Mouse (Mus musculus): Measurements from ENCODE around the gene Mettl24. TPM values are rescaled to one million over a fixed set of nuclear protein-coding genes. Genes with fewer than 3 reads are reported as not detected.

Mettl24 gene
- total RNA-seq, 1 experiment from 2014 or later = 8.4 TPM

DNA sequence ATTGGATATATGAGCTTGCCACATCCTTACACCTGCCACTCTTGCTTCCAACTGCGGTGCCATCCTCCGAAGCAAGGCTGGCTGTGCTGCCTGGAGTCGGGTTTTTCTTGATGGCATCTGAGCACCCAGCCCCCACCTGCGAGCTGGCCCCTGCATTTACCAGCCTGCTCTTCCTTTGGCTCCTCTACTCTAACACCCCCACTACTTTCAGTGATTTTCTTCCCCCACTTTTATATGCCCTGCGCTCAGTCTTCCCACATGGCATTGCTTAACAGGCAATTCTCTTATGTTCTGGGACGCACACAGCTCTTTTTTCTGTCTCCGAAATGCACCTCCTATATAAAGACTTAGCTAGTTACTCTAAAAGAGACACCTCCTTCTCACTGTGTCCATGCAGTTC lies 1.2 kb downstream of the Mettl24 start:
- DNase-seq = no peak

DNA sequence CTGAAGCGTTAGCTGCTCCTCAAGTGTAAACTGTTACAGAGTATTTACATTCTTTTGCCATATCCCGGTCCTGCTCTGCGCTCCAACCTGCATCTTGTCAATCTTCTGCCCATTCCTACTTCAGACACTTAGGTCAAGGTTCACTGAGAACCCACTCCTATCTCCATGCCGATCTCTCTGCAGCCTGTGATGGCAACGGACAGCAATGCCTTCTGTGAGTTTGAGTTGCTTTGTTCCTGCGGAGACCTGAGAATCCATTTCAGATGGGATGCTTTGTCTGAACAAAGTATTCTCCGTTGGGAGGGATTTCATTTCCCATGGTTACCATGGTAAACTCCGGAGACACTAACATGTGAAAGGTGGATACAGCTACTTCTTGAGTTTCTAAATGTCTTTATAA lies 2.6 kb downstream of the Mettl24 start:
- DNase-seq = no peak

DNA sequence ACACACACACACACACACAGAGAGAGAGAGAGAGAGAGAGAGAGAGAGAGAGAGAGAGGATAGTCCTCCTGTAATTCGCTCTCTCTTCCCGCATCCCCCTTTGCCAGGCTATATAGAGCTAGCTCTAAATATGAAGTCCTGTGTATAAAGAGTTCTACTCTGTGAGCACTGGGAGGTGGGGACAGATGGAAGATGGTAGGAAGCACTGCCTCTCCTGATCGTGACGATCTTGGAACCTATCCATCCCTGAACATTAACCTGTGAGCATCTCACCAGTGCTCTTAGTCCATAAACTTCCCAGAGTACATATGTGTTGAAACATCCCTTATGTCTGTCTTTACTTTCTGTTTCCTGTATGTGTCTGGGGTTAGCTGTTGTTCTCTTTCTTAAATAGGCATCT lies 3.9 kb downstream of the Mettl24 start:
- DNase-seq = no peak

DNA sequence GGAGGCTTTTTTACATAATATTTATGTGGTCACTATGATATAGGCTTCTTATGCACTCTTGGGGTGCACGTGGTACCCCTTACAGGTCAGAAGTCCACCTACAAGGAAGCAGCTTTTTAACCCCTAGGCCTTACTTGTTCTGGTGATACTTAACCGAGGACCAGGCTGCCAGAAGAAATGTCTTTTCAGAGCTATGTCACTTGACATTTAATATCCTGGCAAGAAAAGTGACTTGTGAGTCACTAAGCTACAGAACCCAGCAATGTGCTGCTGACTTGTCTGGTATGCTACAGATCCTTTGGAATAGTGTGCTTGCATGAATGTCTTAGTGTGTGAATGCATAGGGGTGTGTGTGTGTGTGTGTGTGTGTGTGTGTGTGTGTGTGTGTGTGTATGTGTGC lies 4.3 kb downstream of the Mettl24 start:
- no peak for DNase-seq

DNA sequence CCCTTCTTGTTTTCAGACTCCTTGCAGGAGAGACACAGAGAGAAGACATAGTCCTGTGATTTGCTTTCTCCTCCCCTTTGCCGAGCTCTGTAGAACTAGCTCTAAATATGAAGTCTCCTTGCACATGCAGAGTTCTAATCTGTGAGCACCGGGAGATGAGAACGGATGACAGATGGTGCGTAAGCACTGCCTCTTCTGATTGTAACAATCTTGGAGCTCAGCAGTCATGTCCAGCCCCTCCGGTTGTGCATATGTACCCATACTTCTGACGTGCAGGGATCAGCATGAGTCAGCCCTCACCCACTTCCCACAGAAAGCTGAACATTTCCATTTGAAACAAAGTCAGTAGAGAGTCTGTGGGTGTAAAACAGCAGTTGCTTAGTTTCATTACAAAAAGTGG lies 5.2 kb downstream of the Mettl24 start:
- no peak for DNase-seq

DNA sequence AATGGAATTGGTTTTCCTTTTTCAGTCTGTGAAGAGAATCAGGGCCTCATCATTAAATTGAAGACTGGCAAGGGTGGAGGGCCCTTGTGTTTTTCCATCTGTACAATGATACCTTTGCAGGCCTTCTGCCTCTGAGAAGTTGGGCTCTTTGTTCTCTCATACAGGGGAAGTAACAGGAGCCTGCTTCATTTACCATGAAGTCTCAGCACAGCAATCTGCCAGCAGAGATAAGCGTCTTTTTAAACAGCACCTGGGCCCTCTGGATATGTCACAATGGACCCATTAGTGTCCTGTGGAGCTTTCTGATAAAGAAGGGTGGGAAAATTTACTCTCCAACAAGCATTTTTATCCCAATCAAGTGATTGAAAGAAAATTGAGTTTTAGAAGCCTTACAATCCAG lies 5.8 kb downstream of the Mettl24 start:
- DNase-seq = no peak

DNA sequence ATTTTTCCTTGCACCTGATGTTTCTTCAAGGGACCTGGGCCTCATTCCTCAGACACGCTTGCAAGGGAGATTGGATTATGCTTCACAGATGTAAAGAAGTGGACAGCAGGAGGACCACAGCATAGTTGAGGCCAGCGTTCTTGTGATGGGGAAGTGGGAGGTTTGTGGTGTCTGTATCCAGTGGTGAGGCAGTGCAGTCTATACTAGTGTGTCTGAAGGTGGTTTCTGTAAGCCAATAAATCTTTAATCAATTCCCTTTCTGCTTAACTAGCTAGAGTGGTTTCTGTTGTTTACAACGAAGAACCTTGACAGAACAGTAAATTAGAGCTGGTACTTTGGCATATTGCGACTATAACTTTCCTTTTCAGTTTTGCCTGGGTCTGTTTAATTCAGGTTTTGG lies 15.6 kb downstream of the Mettl24 start:
- no peak for DNase-seq

DNA sequence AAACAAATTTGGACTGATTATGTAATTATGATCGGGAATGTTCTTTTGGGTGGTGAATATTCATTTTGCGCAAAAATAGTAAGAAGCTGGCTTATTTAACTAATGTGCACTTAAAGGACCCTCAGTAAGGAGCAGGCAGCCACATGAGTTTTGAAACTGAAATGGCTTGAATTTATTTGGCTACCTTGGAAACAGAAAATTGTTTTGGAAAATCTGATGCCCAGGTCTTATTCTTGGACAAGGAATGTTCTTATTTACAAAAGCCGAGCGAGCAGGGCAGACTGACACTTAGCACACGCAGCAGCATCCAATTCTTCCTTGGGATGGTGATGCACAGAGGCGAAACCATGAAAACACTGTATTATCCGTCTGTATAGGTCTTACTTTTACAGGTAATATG lies 28.0 kb downstream of the Mettl24 start:
- DNase-seq = no peak

DNA sequence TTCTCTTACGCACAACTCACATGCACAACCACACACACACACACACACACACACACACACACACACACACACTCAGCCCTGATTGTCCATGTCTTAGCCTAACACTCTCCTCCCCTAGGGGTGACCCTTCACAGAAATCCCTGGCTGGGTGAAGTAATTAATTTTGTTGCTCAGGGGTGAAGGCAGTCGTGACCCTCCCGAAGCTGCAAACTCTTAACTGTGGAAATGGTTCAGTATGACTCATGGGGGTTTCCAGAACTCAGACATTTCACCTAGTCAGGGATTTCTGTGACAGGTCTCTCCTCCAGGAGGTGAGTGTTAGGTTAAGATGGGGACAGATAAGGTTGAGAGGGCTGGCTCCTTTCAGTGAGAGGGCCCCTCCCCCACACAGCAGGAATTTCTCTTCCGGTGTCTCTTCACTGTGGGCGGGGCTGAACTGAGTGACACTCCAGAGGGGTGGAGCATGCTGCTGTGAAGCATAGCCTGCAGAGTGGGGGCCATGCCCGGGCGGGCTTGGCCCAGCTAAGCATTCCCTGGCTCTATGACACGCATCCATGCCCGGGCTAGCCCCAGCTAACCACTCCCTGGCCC lies 30.0 kb downstream of the Mettl24 start:
- DNase-seq = no peak

DNA sequence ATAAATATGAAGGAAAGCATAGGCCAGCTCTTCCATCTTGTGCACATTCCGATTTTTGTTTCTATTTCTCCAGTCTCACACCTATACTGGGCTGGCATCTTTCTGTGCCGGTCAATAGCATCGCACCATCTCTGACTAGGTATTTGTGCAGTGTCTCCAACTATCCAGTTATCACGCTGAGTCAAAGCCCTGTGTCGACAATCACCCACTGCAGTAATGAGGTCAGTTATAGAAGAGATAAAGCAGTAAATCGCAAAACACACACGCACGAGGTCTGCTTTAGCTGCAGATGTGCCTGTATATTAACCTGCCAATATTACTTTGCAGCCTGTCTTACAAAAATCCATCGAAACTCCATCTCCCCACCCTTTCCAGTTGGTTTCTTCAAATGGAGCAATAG lies 30.7 kb downstream of the Mettl24 start:
- DNase-seq = no peak

DNA sequence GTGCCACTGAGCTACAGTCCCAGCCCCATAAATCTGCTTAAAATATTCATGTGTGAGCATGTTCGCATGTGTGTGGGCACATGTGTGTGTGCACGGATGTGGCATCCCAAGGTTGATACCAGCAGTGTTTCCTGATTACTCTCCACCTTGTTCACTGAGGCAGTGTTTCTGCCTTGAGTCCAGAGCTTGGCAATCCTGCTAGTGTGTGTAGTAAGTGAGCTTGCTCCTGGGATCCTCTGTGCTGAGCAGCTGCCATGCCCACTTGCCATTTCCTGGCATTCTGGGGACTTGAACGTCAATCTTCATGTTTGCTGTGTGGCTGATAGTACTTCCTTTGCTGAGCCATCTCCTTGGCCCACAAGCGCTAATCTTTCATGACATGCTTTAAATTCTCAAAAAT lies 32.1 kb downstream of the Mettl24 start:
- no peak for DNase-seq

DNA sequence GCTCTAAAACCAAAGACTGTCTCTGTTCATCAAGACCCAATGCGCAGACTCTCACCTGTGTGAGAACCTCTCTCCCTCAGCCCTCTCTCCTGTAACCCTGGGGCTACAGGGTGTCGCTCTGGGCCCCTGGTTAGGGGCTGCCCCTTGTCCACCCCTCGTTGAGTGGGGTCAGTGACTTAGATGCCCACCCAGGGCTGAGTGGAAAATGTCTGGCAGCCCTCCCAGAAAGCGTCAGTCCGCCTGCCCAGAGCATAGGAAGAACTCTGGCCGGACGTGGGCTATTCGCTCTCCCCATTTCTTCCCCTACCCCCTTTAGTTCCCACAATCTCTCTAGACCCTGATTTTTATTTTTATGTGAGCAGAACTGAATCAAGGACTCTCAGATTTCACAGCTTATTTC lies 33.2 kb downstream of the Mettl24 start:
- no peak for DNase-seq

DNA sequence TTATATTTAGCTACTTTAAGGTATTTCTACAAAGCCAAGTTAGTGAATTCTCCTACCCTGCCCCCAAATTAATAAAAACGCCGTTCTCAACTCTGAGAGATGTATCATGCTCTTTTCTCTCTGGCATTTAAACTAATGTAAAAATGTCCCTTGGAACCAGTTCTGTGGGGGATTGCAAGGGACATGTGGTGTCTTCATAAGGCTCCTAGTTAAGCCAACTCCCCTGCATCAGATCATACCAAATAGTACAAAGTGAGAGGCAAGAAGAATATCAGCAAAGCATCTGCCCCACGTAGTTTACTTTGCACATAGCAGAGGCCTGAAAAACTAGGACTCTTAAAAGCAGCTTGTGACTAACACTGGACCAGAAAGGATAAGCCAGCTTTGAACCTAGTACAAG lies 33.6 kb downstream of the Mettl24 start:
- DNase-seq = no peak

DNA sequence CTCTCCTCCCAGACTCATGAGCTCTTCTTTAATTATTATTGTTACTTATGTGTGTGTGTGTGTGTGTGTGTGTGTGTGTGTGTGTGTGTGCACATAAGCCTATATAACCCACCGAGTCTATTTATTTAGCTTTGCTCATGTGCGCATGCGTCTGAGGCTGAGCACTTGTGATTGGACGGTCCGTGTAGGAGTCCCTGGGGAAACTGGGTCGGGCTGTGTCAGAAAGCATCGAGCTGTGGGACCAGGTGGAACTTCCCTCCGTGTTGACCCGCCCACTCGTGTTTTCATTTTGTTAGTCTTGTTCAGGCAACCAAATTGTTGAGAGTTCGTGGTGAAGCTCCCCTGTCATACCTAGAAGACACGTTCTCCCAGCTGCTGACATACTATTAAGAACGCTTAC lies 35.3 kb downstream of the Mettl24 start:
- DNase-seq = no peak

DNA sequence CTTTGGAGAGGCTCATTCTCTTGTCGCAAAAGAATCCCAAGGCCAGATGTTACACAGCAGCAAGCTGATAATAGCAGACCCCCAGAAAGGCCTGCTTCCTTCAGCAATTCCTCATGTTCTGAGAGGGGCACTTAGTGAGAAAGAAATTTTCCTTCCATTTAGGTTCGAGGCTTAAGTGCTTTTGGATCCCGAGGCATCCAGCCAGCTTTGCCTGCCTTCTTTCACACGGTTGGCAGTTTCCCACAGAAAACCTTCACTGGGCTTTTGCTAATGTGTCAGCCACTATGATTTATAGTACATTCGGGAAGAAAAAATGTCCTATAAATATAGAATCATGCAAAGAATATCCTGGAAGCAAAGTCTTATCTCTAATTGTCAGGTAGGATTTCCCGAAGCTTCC lies 36.0 kb downstream of the Mettl24 start:
- DNase-seq = no peak

DNA sequence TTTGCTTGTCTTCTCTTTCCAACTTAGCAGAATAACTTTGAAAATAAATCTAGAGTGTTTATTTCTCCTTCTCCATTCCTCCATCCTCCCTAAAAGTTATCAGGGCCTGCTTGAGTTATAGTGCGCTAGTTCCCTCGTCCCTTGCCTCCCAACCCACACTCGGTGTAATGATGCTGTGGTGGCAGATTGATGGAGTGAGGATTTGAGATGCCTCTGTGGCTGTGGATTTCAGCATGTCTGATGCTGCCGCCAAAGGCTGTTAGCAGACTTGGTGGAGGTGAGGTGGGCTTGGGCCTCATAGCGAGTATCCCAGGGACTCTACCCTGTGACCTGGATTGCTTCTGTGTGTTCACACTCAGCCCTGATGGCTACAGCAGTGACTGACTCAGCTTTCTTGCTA lies 37.8 kb downstream of the Mettl24 start:
- DNase-seq = no peak

DNA sequence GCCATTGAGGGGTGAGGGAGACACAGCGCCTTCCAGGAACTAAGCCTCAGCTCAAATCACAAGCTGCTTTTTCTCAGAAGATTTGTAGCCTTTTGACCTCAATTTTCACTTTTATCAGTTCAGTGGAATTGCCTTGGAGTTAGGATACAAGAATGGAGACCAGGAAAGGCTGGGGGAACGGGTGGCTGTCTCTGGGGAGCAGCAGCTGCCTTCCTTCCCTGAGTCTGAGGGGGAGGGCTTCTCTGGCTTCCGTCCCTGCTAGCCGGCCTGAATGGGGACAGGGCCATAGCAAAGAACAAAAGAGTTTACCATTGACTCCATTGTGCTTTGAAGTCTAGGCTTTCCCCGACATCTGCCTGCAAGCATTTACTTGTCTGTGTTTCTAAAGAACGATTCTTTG lies 41.3 kb downstream of the Mettl24 start:
- DNase-seq = no peak

DNA sequence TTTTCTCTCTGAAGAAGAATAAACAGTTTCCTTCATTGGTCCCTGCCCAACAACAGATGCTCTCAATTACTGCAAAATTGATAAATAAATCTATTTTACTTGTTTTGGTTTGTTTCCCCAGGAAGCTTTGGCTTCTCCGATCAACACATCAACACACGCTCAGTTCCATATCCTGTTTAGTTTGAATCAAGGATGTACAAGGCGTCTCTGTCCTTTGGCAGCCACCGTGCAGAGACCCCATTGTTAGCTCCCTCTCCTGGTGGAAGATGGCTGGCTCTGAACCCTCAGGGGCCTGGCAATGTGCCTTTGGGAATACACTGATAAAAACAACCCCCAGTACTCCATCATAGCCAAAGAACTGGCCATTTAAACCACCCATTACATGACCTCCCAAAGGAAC lies 42.0 kb downstream of the Mettl24 start:
- DNase-seq = no peak

DNA sequence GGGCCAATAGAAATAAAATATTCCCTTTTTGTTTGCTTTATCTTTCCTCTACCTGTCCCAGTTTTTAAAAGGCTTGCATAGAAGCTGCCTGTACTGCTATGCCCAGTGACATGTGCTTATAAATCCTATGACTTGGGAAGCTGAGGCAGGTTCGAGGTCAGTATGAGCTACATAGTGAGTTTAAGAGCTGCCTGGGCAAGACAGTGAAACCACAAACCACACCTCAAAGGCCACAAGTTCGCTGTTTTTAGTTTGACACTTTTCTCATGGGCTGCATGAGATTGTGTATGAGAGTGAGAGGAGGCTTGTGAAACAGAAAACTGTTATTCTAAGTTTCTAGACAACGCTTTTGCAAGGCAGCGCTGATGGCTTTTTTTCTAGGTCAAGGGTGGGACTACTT lies 42.4 kb downstream of the Mettl24 start:
- no peak for DNase-seq

DNA sequence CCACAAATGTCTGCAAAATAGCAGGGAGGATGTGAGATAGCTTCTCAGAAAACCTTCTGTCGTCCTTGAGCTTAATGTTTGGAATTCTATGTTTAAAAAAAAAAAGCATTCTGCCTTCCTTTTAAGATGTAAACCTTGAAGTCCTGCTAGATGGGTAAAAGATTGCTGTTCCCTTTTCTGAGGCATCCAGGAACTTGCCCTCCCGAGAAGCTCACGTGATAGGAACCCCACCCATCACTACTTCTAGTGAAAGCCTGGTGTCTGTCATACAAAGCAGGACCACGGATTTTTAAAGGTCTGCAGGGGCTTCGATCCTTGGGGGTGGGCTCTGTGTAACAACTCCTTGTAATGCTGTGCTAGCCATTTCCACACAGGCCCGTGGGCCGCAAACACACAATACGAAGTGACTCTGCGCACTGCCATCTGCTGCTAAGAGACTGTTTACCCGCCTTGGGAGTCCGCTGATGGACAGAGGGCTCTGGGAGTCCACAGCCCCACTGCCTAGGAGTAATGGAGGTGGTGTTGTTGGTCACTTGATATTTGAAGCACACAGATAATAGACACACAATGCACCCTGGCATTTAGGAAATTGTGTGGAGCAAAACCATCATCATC lies 43.3 kb downstream of the Mettl24 start:
- DNase-seq = no peak

DNA sequence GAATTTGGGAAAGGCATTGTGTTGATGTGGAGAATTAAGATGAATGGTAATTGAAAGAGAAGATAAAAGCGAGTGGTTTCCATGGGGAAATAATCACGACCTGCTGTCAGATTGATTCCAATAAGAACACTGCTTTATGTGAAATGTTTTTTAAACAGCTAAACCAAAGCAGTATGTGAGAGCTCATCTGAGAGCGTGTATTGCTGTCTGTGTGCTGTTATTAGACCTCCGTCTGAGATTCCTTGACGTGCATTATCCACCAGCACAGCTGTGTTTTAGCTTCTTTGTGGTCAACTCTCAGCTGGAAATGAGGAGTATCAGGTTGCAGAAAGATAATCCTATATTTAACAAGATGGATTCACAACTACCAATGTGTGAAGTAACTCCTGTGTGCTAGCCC lies 43.9 kb downstream of the Mettl24 start:
- no peak for DNase-seq

DNA sequence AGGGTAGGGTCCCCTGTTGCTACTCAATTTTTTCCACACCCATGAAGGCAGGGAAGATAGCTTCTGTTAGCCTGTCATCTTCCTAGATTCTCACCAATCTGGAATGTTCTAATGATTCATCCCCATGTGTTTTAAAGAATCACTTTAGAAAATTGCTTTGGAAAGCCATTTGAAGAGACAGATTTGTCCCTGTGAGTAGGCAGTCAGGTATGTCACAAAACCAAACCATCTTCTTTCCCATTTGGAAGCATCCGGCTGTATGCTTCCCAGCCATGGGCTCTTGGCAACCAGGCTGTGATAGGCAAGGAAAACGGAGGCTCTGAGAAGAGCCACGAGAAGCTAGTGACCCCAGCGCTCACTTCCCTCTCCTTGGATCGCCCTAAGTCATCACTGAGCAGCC lies 47.1 kb downstream of the Mettl24 start:
- DNase-seq = no peak

DNA sequence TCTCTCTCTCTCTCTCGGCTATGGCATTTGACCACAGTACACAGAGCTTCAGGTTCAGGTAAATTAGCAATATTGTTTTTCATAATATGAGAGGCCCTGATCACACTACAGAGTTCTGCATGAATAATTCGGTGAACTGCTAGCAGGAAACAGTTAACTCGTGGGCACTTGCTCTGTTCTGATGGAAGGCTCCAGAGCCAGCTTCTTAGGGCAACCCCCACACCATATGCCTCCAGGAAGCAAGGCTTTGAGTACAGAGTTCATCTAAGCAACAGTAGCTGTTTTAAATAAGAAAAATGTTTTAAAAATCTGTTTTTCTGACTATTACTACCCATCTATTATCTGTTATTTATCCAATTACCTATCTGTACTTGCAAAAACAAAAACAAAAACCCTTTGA lies 50.2 kb downstream of the Mettl24 start:
- no peak for DNase-seq

DNA sequence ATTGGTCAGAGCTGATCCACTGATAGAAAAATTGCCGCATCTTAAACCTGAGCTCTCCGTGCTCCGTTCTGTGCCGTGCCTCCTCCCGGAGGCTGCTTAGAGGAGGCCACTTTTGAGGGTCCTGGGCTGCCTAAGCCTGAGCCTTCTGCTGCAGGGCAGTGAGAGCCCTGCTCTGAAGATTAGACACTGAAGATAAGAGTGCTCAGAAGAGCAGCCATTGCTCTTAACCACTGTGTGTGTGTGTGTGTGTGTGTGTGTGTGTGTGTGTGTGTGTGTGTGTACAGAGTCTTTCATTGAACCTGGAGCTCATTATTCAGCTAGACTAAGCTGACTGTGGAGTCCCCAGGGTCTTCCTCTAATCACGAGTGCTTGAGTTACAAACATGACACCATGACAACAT lies 53.1 kb downstream of the Mettl24 start:
- DNase-seq = no peak

All from adrenal gland, postnatal 25 days (tissue).